Comparison of ENCODE assay signal across 21 mouse cellular contexts in the genomic region with DNA sequence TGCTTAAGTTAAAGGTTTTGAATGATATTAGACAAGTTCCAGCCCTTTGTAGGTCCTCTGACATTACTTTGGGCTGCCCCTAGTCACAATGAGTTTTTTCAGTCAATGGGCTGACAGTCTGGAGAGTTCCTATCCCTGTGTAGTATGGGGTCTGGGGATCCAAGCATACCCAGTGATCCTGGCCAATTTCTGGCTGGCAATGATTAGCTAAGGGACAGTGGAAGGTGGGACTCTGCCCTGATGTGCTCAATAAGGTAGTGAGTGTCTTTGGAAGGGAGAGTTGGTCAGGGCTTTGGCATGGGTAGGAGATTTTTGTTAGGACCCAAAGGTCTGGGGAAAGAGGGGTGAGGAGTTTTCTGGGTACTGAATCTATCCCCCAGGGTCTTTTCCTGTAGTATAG. TPM values are rescaled to one million over a fixed set of nuclear protein-coding genes. Genes with fewer than 3 reads are reported as not detected.
DNase-seq lines count a peak whose midpoint lies in the region; ATAC-seq and TF ChIP-seq lines count a peak whose summit lies in the region.
"Had no signal": no experiment of that assay in that cellular context is flagged by ENCODE, and none has a peak within 500 bp of the region (broad histone marks: within the 10 kb centered on the region; RNA-seq: fewer than 3 reads in every experiment).

No protein-coding gene starts in this region.

- no peak for TF ChIP-seq CTCF in kidney, postnatal 0 days (IDR thresholded peaks at IDR 0.05; ENCODE audit: low read depth)

- H3K27ac ChIP-seq in kidney, postnatal 0 days: peak overlapping the region; percentile 19; the same call in 1 of the 2 replicates
- H3K27ac ChIP-seq: embryonic facial prominence, embryonic 13.5 days; forebrain, embryonic 12.5 days; heart, adult 2 months; heart, embryonic 15.5 days; hindbrain, embryonic 14.5 days had no signal

- no peaks in the 10 kb centered on the region for H3K27me3 ChIP-seq in kidney, postnatal 0 days (ENCODE audit: insufficient read depth, low read length)
- H3K27me3 ChIP-seq: embryonic facial prominence, embryonic 13.5 days; heart, embryonic 15.5 days; Patski had no signal

- H3K9ac ChIP-seq in kidney, postnatal 0 days (ENCODE audit: low read depth, low read length): no peak overlapping the region
- H3K9ac ChIP-seq: embryonic facial prominence, embryonic 13.5 days; forebrain, embryonic 12.5 days; forebrain, postnatal 0 days; heart, embryonic 15.5 days; hindbrain, embryonic 14.5 days had no signal

- H3K4me3 ChIP-seq in kidney, postnatal 0 days (replicated peaks; ENCODE audit: low read depth, low read length): no peak overlapping the region
- H3K4me3 ChIP-seq: embryonic facial prominence, embryonic 13.5 days; forebrain, embryonic 12.5 days; heart, adult 2 months; heart, embryonic 15.5 days had no signal

- peak; percentile 68 for DNase-seq in kidney, adult 18-20 months
- peak; percentile 94 for DNase-seq in kidney, adult 9 months
- DNase-seq in kidney, postnatal 0 days (ENCODE audit: low spot score): no peak
- peak; percentile 85 to 88 for DNase-seq in kidney, postnatal 36 days
- DNase-seq in left cerebral cortex, postnatal 25 days (ENCODE audit: low spot score in 2 of 2): no peak
- DNase-seq in left cerebral cortex, postnatal 14 days (ENCODE audit: low spot score in 2 of 2): no peak
- DNase-seq: adrenal gland, postnatal 25 days; cerebellum, adult 18-20 months; cerebellum, postnatal 10 days; forebrain, postnatal 0 days; gastrocnemius, postnatal 14 days; heart, adult 2 months; heart, postnatal 14 days had no signal

- H3K4me1 ChIP-seq in kidney, postnatal 0 days (replicated peaks; ENCODE audit: insufficient read depth, low read length): no peaks in the 10 kb centered on the region
- H3K4me1 ChIP-seq: embryonic facial prominence, embryonic 13.5 days; forebrain, embryonic 12.5 days had no signal

- no peaks in the 10 kb centered on the region for H3K36me3 ChIP-seq in kidney, postnatal 0 days (ENCODE audit: insufficient read depth, low read length)
- H3K36me3 ChIP-seq: embryonic facial prominence, embryonic 13.5 days; forebrain, embryonic 12.5 days; heart, embryonic 15.5 days had no signal

- ATAC-seq in kidney, postnatal 0 days (replicated peaks; ENCODE audit: low FRiP score, low read depth): peak; percentile 72
- ATAC-seq in monocyte, adult 5-6 weeks (replicated peaks; ENCODE audit: insufficient number of reproducible peaks, low FRiP score, low TSS enrichment, poor library complexity, severe bottlenecking): no peak
- ATAC-seq: activated CD4-positive, CD25-positive, alpha-beta regulatory T cell, adult 4 months; forebrain, postnatal 0 days; Patski had no signal

- intact Hi-C loops in left cerebral cortex, postnatal 25 days (cut with DNase I): no loop called here
- intact Hi-C loops in left cerebral cortex, postnatal 14 days (cut with DNase I): no loop called here

- H3K4me2 ChIP-seq in kidney, postnatal 0 days (ENCODE audit: low read length): no peak overlapping the region
- H3K4me2 ChIP-seq: embryonic facial prominence, embryonic 13.5 days; forebrain, embryonic 12.5 days; heart, embryonic 11.5 days; heart, embryonic 15.5 days; hindbrain, embryonic 14.5 days had no signal

- no peaks in the 10 kb centered on the region for H3K9me3 ChIP-seq in kidney, postnatal 0 days (replicated peaks; ENCODE audit: low read length)
- H3K9me3 ChIP-seq: embryonic facial prominence, embryonic 13.5 days; forebrain, embryonic 12.5 days; heart, embryonic 15.5 days had no signal

RNA-seq across cellular contexts. Expression of a gene that starts 10.7 kb away (rescaled TPM):
- polyA plus RNA-seq in kidney, postnatal 0 days (2015; fragmentation: Nextera tagmentation; extraction: Ambion mirVana): 12.6 and 13.1 TPM in 2 replicates
- 1 to 10 TPM; 2.1 to 2.2 TPM for total RNA-seq in left cerebral cortex, postnatal 25 days (2021)
- 1 to 10 TPM; 2.0 to 2.3 TPM for total RNA-seq in left cerebral cortex, postnatal 14 days (2021)
- total RNA-seq in monocyte, adult 5-6 weeks (2017): 3.0 to 6.1 TPM (median 5.4 TPM) in 3 replicates

RNA-seq across cellular contexts. Expression of a gene that starts 18.1 kb away (rescaled TPM):
- 27.6 and 31.2 TPM in 2 replicates for polyA plus RNA-seq in kidney, postnatal 0 days (2015; fragmentation: Nextera tagmentation; extraction: Ambion mirVana)
- total RNA-seq in left cerebral cortex, postnatal 25 days (2021): 10 to 100 TPM; 29.5 to 32.9 TPM
- total RNA-seq in left cerebral cortex, postnatal 14 days (2021): 10 to 100 TPM; 33.0 to 34.6 TPM
- total RNA-seq in monocyte, adult 5-6 weeks (2017): 36.7 to 111 TPM (median 42.1 TPM) in 3 replicates

Comparison
In these comparisons a context has a peak if more than half of its experiments do, and no peak if none do; other contexts are left out.
1. DNase-seq: peak in kidney, adult 18-20 months (single experiment), kidney, adult 9 months (single experiment) and kidney, postnatal 36 days (2 of 2); none in kidney, postnatal 0 days (single experiment), left cerebral cortex, postnatal 25 days (0 of 2) and left cerebral cortex, postnatal 14 days (0 of 2).